Mouse (Mus musculus) subcutaneous adipose tissue, adult 2 months (tissue): ENCODE measurements around the gene Zfp954. TPM values are rescaled to one million over a fixed set of nuclear protein-coding genes. Genes with fewer than 3 reads are reported as not detected.

Experiments used
- polyA plus RNA-seq: library from polyadenylated mRNA; depleted of rRNA; stranded (reverse); fragments of >200 nt; gene quantifications from 2 replicates; pipeline ENCODE4 v1.2.3, GENCODE M21; 2012; ENCODE audit warnings: low replicate concordance; rRNA removed

Zfp954 gene
- 6.7 and 10.6 TPM in 2 replicates for polyA plus RNA-seq

DNA sequence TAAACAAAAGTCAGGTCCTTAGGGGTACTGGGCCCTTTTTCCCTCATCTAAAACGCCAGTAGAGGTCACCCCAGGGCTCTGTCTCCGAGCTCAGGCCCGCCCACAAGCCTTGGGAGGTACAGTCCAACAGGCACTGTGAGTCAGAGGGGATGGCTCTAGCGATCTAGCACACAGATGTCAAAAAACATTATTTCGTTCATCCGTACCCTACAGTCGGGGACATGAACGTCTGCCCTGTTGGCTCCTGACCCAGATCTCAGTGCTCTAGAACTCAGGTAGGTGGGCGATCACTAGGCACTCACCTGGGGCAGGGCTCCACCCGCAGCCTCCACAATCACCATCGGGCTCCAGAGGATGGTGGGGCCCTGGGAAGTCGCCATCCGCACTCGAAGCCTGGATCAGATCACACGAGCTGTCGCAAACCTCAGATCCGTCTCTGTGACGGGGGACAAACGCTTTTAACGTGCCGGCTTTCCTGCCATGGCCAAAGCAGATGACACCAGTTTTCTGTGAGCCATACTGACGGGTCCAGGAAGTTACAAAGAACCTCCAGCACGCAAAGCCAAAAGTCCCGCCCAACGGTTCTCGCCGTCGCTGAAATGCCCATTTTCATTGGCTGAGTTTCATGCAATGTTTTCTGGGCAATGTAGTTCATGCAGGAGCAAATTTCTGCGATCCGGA, at the start of gene Zfp954:
TSS of gene Zfp954 (minus strand) at position 568 of the 681 bp plus-strand sequence.

DNA sequence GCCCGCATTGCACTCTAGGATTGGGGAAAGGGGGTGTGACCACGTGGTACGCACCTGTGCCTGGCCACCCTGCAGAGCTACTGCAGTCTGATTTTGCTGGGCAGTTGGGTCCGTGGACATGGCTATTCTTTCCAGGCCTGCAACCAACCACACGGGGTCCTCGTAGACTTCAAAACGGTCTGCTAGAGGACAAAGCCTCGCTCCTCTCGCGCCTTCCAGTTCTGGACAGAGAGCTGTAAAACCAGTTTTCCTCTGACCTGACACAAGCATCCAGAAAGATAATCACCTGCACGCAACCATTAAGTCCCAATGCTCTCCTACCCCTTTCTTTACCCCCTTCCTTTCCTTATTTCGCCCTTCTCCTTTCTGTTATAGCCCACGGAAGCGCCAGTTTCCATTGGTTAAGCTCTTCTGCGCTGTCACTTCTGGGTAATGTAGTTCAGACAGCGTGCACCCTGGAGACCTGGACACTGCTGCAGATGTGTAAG, 15.1 kb upstream of the Zfp954 start, which contains the start of gene Zfp773:
TSS of gene Zfp773 (minus strand) at position 377 of the 488 bp plus-strand sequence.

Other genes with a start within 250 kb of the Zfp954 start
- not detected in 2 replicates for gene Aurkc, start 126.2 kb downstream of the Zfp954 start, polyA plus RNA-seq
- 0.09 and 0.35 TPM in 2 replicates for gene Zfp773, start 15.3 kb upstream of the Zfp954 start, polyA plus RNA-seq
- 0.40 and 1.1 TPM in 2 replicates for gene Zfp418, start 49.8 kb upstream of the Zfp954 start, polyA plus RNA-seq
- gene Zfp772, start 88.5 kb upstream of the Zfp954 start, polyA plus RNA-seq: 2.2 and 4.1 TPM in 2 replicates
- 0.59 and 0.63 TPM in 2 replicates for gene Vmn2r29, start 125.8 kb upstream of the Zfp954 start, polyA plus RNA-seq
- gene Gm45844, start 156.8 kb upstream of the Zfp954 start, polyA plus RNA-seq: 0.93 and 3.6 TPM in 2 replicates
- 28.6 and 41.7 TPM in 2 replicates for gene Clcn4, start 179.4 kb upstream of the Zfp954 start, polyA plus RNA-seq
- not detected in 2 replicates for gene Vmn2r30, start 216.1 kb upstream of the Zfp954 start, polyA plus RNA-seq